Mouse (Mus musculus) forebrain, embryonic 14.5 days (tissue): ENCODE measurements around the gene Cdc27. TPM values are rescaled to one million over a fixed set of nuclear protein-coding genes. Genes with fewer than 3 reads are reported as not detected.

ENCODE experiments used
- polyA plus RNA-seq: library from polyadenylated mRNA; unstranded; fragments of >200 nt; fragmentation: Nextera tagmentation; extraction: Ambion mirVana; gene quantifications from 2 replicates; pipeline ENCODE4 v1.2.1, GENCODE M21; 2014

The Cdc27 gene
- polyA plus RNA-seq, 1 experiment from 2014 or later, result 50.4 TPM

Other genes with a start within 250 kb of the Cdc27 start
- 26.3 and 32.3 TPM in 2 replicates for gene Kansl1, start 81.8 kb downstream of the Cdc27 start, polyA plus RNA-seq
- 1.7 and 3.0 TPM in 2 replicates for gene Myl4, start within 50 bp of the Cdc27 start, polyA plus RNA-seq
- gene Itgb3, start 57.4 kb upstream of the Cdc27 start, polyA plus RNA-seq, result 0.24 and 0.27 TPM in 2 replicates
- not detected in 2 replicates for gene Gm11639, start 135.1 kb upstream of the Cdc27 start, polyA plus RNA-seq